Mouse (Mus musculus): Measurements from ENCODE around the gene Umad1.

Gene Umad1

GRCm38 (mm10) chr6:8259004-8259666 lies at the start of gene Umad1, which contains the start of the genes Rpa3 and Gm45062:
Umad1 (plus strand) TSS chr6:8259288.
Rpa3 (minus strand) TSS chr6:8259173.
Gm45062 (plus strand) TSS chr6:8259450.
- peak; percentile 93 for DNase-seq

GRCm38 (mm10) chr6:8209866-8210186 lies 49.3 kb upstream of the Umad1 start:
- no peak for DNase-seq

GRCm38 (mm10) chr6:8210661-8211060 lies 48.4 kb upstream of the Umad1 start:
- no peak for DNase-seq

DNA sequence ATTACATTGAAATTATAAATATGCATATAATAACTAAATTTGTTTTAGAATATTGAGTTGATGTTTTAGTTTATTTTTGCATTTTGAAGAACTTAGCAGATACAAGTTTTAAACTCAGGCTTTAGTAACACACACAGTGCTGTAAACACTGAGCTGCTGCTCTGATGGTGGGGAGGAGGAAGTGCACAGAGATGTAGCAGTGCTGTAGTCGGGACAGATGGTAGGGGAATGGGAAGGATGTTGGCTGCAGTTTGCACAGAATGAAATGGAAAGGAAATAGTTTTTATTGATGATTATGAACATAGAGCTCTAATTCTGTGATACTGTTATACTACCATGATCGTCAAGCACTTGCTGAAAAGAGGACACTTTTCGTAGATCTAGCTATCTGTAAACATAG lies 32.1 kb upstream of the Umad1 start:
- no peak for DNase-seq

DNA sequence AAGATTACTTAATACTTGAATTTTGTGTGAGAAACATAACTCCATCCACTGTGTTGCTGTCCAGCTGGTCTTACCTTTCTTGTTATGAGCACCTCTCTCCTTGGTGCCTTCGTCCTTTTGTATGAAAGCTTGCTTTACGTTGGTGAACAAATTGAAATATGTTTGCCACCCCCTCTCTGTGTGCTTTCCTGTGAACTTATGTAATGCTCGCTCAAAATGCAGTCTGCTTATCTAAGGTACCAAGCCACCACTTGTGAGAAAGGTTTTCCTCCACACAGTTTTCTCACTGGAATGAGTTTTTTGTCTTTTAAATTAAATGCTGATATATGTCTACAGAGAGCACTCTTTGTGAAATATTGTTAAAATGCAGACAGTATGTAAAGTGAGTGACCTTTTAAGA lies 30.5 kb upstream of the Umad1 start:
- no peak for DNase-seq

GRCm38 (mm10) chr6:8258316-8258715 lies 772 bp upstream of the Umad1 start:
- no peak for DNase-seq

DNA sequence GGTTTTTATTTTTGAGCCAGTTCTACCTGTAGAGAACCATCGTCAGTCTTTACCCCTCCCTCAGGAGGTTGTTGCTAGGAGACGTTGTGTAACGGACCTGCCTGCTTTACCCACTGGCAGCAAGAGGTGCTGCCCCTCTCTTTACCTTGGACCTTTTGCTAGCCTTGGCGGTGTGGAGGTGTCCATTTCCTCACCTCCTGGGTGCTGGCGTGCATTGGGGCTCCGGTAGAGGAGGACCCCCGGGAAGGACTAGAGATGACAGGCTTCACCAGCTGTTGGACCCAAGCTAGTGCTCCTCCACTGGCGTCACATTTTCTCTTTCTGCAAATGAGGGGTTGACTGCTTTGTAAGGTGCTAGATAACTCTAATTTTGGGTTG lies 568 bp downstream of the Umad1 start:
- no peak for DNase-seq

DNA sequence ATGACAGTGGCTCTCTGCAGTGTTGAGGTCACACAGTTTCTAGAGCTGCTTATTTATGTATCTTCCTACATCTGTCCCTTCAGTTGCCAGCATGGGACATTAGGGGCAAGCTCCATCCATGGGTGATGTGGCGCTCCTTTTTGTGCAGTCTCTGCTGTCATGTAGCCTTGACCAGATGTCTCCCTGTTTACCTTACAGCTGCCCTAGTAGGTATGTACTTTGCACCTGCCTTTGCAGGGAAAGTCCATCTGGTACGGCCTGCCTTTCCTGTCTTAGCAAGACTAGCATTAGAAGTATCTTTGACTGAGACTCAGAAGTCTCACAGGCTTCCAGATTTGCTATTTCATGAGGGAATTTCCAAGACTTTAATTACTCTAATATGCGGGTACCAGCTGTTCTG lies 12.0 kb downstream of the Umad1 start:
- no peak for DNase-seq

- peak; percentile 74 for DNase-seq
Measured at GRCm38 (mm10) chr6:8274387-8275054, 15.4 kb downstream of the Umad1 start.

DNA sequence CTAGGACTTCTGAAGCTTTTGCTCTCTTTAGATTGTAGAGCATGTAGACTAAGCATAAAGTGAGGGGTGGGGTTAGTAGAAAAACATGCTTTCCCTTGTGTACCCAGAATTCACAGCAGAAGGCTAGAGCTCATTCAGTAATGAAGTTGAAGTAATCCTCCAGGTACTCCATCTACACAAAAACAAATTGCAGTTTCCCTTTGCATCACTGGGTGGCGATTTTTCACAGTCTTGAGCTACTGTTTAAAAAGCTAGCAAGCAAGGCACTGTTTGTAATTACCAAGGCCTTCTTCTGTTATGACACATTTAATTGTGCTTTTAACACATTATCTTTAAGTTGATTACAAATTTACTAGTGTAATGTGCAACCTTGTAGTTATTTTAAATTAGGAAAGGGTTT lies 16.0 kb downstream of the Umad1 start:
- peak; percentile 89 for DNase-seq

DNA sequence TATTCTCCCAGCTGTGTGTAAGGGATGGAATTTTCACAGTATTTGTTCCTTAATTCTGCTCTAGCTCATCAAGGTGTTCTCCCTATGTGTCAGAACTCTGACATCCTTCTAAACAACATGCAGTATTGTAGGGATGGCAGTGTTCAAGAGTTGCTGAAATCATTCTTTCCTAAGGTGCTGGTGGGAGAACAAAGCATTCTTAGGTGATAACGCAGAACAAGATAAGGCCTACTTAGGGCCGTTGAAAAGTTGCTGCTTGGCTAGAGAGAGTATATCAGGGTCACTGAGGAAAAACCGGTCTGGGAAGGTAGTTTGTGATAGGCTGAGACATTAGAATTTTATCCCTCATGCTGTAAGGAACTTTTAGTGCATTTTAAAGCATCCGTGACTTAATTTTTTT lies 17.3 kb downstream of the Umad1 start:
- no peak for DNase-seq

DNA sequence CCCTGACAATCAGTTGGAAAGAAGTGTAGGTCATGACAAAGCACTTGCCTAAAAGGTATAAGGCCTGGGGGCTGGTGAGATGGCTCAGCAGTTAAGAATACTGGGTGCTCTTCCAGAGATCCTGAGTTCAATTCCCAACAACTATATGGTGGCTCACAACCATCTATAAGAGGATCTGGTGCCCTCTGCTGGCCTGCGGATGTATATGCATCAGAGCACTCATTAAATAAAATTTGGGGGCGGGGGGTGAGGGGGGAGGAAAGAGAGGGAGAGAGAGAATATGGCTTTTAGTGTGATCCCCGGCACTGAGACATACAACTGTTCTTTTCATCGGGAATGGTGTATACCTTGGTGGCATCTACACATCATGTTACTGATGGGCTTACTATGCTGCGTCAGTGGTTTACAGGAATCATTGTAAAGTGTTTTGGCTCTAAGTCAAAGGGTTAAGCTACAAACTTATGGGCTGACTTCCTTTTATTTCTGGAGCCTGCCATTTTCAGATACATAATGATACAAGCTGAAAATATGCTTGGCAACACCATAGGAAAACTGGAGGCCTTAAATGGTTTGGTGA lies 19.4 kb downstream of the Umad1 start:
- DNase-seq, result peak; percentile 76

DNA sequence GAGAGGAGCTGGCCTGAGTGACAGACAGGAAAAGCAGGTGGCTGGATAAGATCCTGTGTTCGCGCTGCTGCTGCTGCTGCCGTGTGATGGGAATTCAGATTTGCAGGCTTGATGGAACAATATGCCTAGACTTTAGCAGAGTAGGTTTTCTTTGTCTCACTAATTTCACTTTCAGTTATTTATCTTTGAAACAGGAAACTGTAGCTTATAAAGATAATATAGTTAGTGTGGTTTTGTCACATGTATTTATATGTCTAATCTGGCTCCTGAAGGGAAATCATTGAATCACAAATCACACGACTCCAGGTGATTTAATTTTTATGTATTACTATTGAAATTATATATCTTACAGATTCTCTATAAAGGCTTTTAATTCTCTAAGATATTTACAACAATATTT lies 24.2 kb downstream of the Umad1 start:
- DNase-seq, result no peak

- DNase-seq, result no peak
Measured at GRCm38 (mm10) chr6:8285401-8285960, 26.4 kb downstream of the Umad1 start.

DNA sequence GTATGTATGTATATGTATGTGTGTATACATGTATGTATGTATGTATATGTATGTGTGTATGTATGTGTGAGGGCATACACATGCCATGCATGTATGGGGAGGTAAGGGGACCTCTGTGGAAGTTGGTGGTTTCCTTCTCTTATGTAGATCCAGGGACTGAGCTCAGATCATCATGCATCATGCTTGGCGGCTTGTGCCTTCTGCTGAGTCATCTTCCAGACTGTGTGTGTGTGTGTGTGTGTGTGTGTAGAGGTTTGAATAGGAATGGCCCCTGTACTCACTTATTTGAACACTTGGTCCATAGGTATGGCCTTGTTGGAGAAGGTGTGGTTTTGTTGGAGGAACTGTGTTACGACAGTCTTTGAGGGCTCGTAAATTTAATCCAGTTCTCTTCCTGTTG lies 27.1 kb downstream of the Umad1 start:
- no peak for DNase-seq

DNA sequence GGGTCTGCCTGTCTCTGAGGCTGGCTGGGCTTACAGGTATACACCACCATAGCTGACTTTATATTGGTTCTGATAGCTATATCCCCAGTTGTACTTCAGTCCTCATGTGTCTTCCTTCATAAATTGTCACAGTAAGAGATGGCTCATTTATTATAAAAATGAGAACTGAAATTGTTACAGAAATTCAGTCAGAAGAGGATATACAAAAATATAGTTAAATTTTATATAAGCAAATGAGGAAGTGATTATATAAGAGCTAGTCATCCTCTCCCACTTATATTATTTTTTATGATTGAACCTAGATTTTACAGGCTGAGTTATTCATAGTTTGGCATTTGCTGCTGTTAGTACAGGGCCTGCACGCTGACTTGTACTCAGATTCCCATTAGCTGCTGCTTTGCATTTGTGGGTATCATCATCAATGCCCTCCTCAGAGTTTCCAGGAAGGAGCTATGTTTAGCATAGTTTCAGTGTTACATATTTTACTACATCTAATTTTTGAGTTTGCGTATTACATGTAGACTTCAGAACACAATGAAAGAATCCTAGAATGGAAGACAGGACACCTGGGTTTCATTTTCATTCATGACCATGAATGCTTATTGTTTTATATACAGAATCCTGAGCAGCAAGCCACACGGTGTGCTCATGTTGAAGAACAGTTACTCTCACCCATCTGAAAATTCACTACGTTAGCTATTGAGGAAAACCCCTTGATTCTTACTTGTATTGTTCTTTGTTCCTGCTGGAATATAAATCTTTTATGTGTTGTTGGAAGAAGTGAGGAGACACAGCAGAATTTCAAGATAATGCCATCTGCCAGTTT lies 29.9 kb downstream of the Umad1 start:
- DNase-seq, result no peak

GRCm38 (mm10) chr6:8294048-8294784 lies 35.1 kb downstream of the Umad1 start:
- no peak for DNase-seq

DNA sequence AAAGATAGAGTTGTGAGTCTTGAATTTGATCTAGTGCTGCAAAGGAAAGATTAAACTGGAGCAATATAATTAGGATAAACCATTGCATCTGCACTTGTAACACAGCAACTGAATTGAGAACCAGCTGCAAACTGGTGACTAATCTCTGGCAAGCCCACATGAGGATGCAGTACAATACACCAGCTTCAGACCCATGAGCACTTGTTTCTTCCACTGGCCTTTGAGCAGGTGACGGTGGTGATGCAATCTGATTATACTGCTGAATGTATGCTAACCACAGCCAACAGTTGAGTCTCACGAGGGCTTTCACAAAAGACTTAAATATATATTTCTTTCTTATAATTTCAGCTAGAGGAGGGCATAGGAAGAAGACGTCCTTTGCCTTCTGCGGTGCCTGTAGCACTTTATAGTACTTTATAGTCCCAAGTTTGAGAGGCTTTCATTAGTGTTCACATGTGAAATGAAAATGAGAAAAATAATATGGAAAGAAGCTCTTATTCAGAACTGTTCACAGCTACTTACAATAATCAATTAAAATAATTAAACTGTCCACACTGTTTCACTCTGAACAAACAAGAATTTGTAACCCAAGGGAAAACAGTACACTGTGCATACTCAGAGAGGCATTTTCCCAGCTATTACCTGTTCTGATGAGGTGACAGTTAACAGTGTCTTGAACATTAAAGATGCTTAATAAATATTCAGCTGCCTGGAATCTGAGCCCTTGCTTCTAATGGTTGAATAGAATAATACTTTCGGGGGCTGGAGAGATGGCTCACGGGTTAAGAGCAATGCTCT lies 40.2 kb downstream of the Umad1 start:
- peak; percentile 42 for DNase-seq

GRCm38 (mm10) chr6:8307878-8308775 lies 49.0 kb downstream of the Umad1 start:
- no peak for DNase-seq

DNA sequence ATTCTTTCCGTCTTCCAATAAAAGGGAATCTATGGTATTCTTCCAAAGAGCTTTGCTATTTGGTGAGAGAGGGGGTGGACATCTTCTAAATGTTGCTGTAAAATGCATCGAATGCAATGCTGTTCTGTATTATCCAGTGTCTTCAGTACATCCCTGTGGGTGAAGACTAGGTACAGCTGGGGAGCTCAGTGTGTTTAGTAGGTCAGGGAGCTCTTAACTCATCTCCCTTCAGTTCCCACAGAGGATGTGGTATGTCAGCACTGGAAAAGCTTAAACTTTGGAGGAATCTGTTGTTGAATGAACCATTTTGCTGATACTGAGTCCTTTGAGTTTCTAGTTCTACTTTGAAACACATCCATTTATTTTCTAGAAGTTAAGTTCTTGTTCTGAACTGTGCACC lies 53.5 kb downstream of the Umad1 start:
- peak; percentile 20 for DNase-seq

GRCm38 (mm10) chr6:8316201-8316600 lies 57.1 kb downstream of the Umad1 start:
- no peak for DNase-seq
